Mouse (Mus musculus) CH12.LX (cell line): Measurements from ENCODE around the gene Gm20388. TPM values are rescaled to one million over a fixed set of nuclear protein-coding genes. Genes with fewer than 3 reads are reported as not detected.

Experiments used
- DNase-seq: peaks from one replicate; pipeline ENCODE4 v3.0.0-alpha.2; 2013; ENCODE audit errors: extremely low read depth
- H3K27ac ChIP-seq: 2 replicates; pipeline ENCODE4 v1.5.1; 2012; ENCODE audit warnings: low read depth, mild to moderate bottlenecking, control low read depth, moderate library complexity; ENCODE audit not compliant: insufficient read depth
- H3K27me3 ChIP-seq: replicated peaks from 2 replicates; pipeline ENCODE3; 2012; ENCODE audit warnings: inconsistent platforms
- H3K36me3 ChIP-seq, 2 experiments: replicated peaks in 1 of 2; 2 replicates each; pipeline versions ENCODE3 to v1.6.1; 2012; ENCODE audit warnings: inconsistent platforms in 1 of 2, low read length in 1 of 2, mild to moderate bottlenecking in 1 of 2, mixed read lengths in 1 of 2, moderate library complexity in 1 of 2; ENCODE audit not compliant: control insufficient read depth in 1 of 2, insufficient read depth in 1 of 2
- H3K4me1 ChIP-seq, 2 experiments: 2 replicates each; pipeline ENCODE4 v1.6.1; 2012; ENCODE audit warnings: inconsistent platforms in 1 of 2, moderate library complexity in 1 of 2; ENCODE audit not compliant: insufficient read depth in 2 of 2, control insufficient read depth in 1 of 2
- H3K4me2 ChIP-seq: 2 replicates; pipeline ENCODE4 v1.6.1; 2012; ENCODE audit warnings: low read depth, mild to moderate bottlenecking, control low read depth; ENCODE audit not compliant: poor library complexity, insufficient read depth, severe bottlenecking
- H3K4me3 ChIP-seq, 3 experiments: fragments of 150-350 bp in 1 of 3; sonication (generic) in 1 of 3; replicated peaks in 1 of 3; 2 replicates each; pipeline versions ENCODE3 to v1.5.1; 2011 to 2012; ENCODE audit warnings: low read depth in 2 of 3, low read length in 2 of 3, mild to moderate bottlenecking in 2 of 3, moderate library complexity in 2 of 3, control low read depth in 1 of 3, improper control_type of control experiment in 1 of 3, inconsistent platforms in 1 of 3, mixed read lengths in 1 of 3; ENCODE audit not compliant: poor library complexity in 1 of 3
- H3K79me2 ChIP-seq: replicated peaks from 2 replicates; pipeline ENCODE4 v1.6.1; 2012; ENCODE audit warnings: mild to moderate bottlenecking, moderate library complexity; ENCODE audit not compliant: control insufficient read depth, poor library complexity, insufficient read depth, severe bottlenecking; ENCODE audit errors: extremely low read depth
- H3K9ac ChIP-seq: 2 replicates; pipeline ENCODE4 v1.6.1; 2012; ENCODE audit warnings: low read depth, mild to moderate bottlenecking, control low read depth, moderate library complexity; ENCODE audit not compliant: insufficient read depth
- H3K9me3 ChIP-seq: replicated peaks from 2 replicates; pipeline ENCODE3; 2012; ENCODE audit warnings: low read length, inconsistent platforms, mixed read lengths
- BHLHE40 ChIP-seq: IDR thresholded peaks from 2 replicates; pipeline ENCODE4 v1.6.1; 2011; ENCODE audit warnings: mild to moderate bottlenecking, low read depth, low read length, improper control_type of control experiment
- EP300 ChIP-seq: IDR thresholded peaks from 2 replicates; pipeline ENCODE4 v1.6.1; 2011; ENCODE audit warnings: low read length, improper control_type of control experiment
- ETS1 ChIP-seq: conservative IDR thresholded peaks from 2 replicates; pipeline ENCODE4 v1.6.1; 2012; ENCODE audit warnings: low read depth, mild to moderate bottlenecking, inconsistent platforms, low read length, improper control_type of control experiment, moderate library complexity
- GABPA ChIP-seq: IDR thresholded peaks from 2 replicates; pipeline ENCODE4 v1.6.1; 2012; ENCODE audit warnings: low read depth, low read length, improper control_type of control experiment, inconsistent platforms; ENCODE audit not compliant: insufficient replicate concordance
- HCFC1 ChIP-seq: IDR thresholded peaks from 2 replicates; pipeline ENCODE4 v1.6.1; 2012; ENCODE audit warnings: low read depth, mild to moderate bottlenecking, inconsistent platforms, low read length, improper control_type of control experiment
- IRF4 ChIP-seq: IDR thresholded peaks from 2 replicates; pipeline ENCODE4 v1.6.1; 2014; ENCODE audit warnings: low read depth, mild to moderate bottlenecking, inconsistent platforms, low read length, improper control_type of control experiment
- KAT2A ChIP-seq: IDR thresholded peaks from 2 replicates; pipeline ENCODE4 v1.6.1; 2012; ENCODE audit warnings: low read length, improper control_type of control experiment, inconsistent platforms; ENCODE audit not compliant: insufficient replicate concordance
- MAFK ChIP-seq: IDR thresholded peaks from 2 replicates; pipeline ENCODE4 v1.6.1; 2011; ENCODE audit warnings: low read length, improper control_type of control experiment; ENCODE audit not compliant: insufficient replicate concordance
- MAZ ChIP-seq: IDR thresholded peaks from 2 replicates; pipeline ENCODE4 v1.6.1; 2012; ENCODE audit warnings: low read depth, mild to moderate bottlenecking, inconsistent platforms, low read length, improper control_type of control experiment, moderate library complexity
- MEF2A ChIP-seq: IDR thresholded peaks from 2 replicates; pipeline ENCODE4 v1.6.1; 2014; ENCODE audit warnings: low read depth, mild to moderate bottlenecking, inconsistent platforms, low read length, improper control_type of control experiment, borderline replicate concordance
- MXI1 ChIP-seq: IDR thresholded peaks from 2 replicates; pipeline ENCODE4 v1.6.1; 2011; ENCODE audit warnings: mild to moderate bottlenecking, low read depth, low read length, improper control_type of control experiment
- NELFE ChIP-seq: IDR thresholded peaks from 2 replicates; pipeline ENCODE4 v1.6.1; 2011; ENCODE audit warnings: low read depth, low read length, improper control_type of control experiment
- PAX5 ChIP-seq: IDR thresholded peaks from 2 replicates; pipeline ENCODE4 v1.6.1; 2012; ENCODE audit warnings: low read length, inconsistent platforms, mixed read lengths
- POLR2A ChIP-seq: IDR thresholded peaks from 2 replicates; pipeline ENCODE4 v1.6.1; 2011; ENCODE audit warnings: low read depth, mild to moderate bottlenecking, improper control_type of control experiment, low read length
- POLR2AphosphoS2 ChIP-seq: IDR thresholded peaks from 2 replicates; pipeline ENCODE4 v1.6.1; 2011; ENCODE audit warnings: low read depth, low read length, improper control_type of control experiment
- RCOR1 ChIP-seq: conservative IDR thresholded peaks from 2 replicates; pipeline ENCODE4 v1.6.1; 2012; ENCODE audit warnings: low read depth, mild to moderate bottlenecking, inconsistent platforms, low read length, improper control_type of control experiment
- TBP ChIP-seq: conservative IDR thresholded peaks from 2 replicates; pipeline ENCODE4 v1.6.1; 2011; ENCODE audit warnings: low read depth, low read length, improper control_type of control experiment
- UBTF ChIP-seq: IDR thresholded peaks from 2 replicates; pipeline ENCODE4 v1.6.1; 2012; ENCODE audit warnings: low read depth, mild to moderate bottlenecking, inconsistent platforms, low read length, improper control_type of control experiment, moderate library complexity
- USF1 ChIP-seq: IDR thresholded peaks from 2 replicates; pipeline ENCODE4 v1.6.1; 2014; ENCODE audit warnings: low read depth, mild to moderate bottlenecking, inconsistent platforms, low read length, improper control_type of control experiment
- ZC3H11A ChIP-seq: IDR thresholded peaks from 2 replicates; pipeline ENCODE4 v1.6.1; 2012; ENCODE audit warnings: low read depth, mild to moderate bottlenecking, inconsistent platforms, low read length, improper control_type of control experiment
- ZMIZ1 ChIP-seq: IDR thresholded peaks from 2 replicates; pipeline ENCODE4 v1.6.1; 2012; ENCODE audit warnings: low read depth, mild to moderate bottlenecking, inconsistent platforms, low read length, improper control_type of control experiment
- dilution Hi-C: fragments of 300-500 bp; cut with MboI; formaldehyde crosslinking; loops from 2 replicates; pipeline ENCODE4 v1.14.3; 2020; ENCODE audit warnings: low sequenced_read_pairs; ENCODE audit not compliant: extremely low pct_unique_long_range_greater_than_20kb, extremely low pct_ligation_motif_present
- in situ Hi-C: fragments of 300-500 bp; cut with MboI; formaldehyde crosslinking; loops from 3 replicates; pipeline ENCODE4 v1.14.3; 2019; ENCODE audit warnings: low sequenced_read_pairs, low pct_ligation_motif_present, low pct_unique_long_range_greater_than_20kb, mixed read lengths
- polyA plus RNA-seq: library from polyadenylated mRNA; unstranded; fragments of >175 nt; gene quantifications from 2 replicates; pipeline ENCODE4 v1.2.1, GENCODE M21; 2012; ENCODE audit warnings: low read depth; ENCODE audit not compliant: insufficient read length
- total RNA-seq, 2 experiments: library from RNA; depleted of rRNA; stranded (reverse); fragments of 300-350 nt in 1 of 2; fragments of >200 nt in 1 of 2; gene quantifications; 2 replicates each; pipeline ENCODE4 v1.2.3; 2012 to 2014

Gene Gm20388
- total and polyA plus RNA-seq, 3 experiments = 14.8 to 26.3 (median 22.2) TPM

DNA sequence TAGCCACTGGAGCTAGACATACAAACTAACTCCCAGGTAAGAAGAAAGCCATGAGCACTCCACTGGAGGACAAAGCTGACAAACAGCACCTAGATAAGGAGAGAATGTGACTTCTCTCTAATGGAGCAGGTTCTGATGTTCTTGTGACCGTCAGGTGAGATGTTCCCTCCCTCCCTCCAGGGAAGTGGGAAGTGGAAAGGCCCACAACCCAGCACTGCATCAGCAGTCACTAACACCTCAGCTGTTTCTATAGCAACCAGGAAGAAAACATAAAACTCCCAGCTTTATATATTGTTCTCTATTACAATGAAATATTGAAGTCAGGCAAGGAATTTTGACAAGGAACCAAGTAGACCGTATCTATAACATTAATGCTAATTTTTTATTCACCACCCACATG, 3109.4 kb downstream of the Gm20388 start:
- TF ChIP-seq TBP (no peak), MAFK (no peak), POLR2AphosphoS2 (no peak), MAZ (no peak), MEF2A (no peak)
- DNase-seq = no peak
- Histone ChIP-seq H3K9me3 (no peaks in the 10 kb centered on the region), H3K4me2 (no peak overlapping the region), H3K27ac (no peak overlapping the region), H3K4me1 (peaks cover 5 to 73% of the 10 kb centered on the region in 2 experiments; a peak in 3 of 4 replicates), H3K36me3 (peaks cover 17 to 65% of the 10 kb centered on the region in 2 experiments), H3K27me3 (no peaks in the 10 kb centered on the region), H3K4me3 (no peak overlapping the region), H3K79me2 (peaks cover 97% of the 10 kb centered on the region), H3K9ac (no peak overlapping the region)
- in situ Hi-C loops = no loop called here
- dilution Hi-C loops = no loop called here

DNA sequence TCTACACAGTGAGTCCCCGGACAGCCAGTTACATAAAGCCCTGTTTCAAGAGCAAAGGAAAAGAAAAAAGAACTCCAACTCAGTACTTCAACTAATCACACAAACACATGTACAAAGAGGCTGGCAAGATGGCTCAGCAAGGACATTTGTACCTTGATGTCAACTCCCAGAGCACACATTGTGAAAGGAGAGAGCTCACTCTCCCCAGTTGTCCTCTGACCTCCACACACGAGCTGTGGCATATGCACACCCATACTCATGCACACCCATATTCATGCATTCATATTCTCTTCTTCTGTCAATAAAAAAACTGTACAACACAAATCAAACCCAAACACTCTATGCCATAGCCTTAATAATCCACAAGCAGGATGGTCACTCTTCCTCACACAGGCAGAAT, 3110.2 kb downstream of the Gm20388 start:
- no peaks in the 10 kb centered on the region for H3K27me3 ChIP-seq
- no peak for TF ChIP-seq USF1
- TF ChIP-seq, all 38 proteins: peak for 0
- Histone ChIP-seq H3K79me2 (peaks cover 97% of the 10 kb centered on the region), H3K9me3 (no peaks in the 10 kb centered on the region), H3K36me3 (peaks cover 17 to 61% of the 10 kb centered on the region in 2 experiments), H3K4me3 (no peak overlapping the region), H3K4me1 (peaks cover 7 to 73% of the 10 kb centered on the region in 2 experiments; a peak in 3 of 4 replicates), H3K9ac (no peak overlapping the region), H3K27ac (no peak overlapping the region), H3K4me2 (no peak overlapping the region)
- in situ Hi-C loops (no loop called here), dilution Hi-C loops (no loop called here)
- no peak for DNase-seq

DNA sequence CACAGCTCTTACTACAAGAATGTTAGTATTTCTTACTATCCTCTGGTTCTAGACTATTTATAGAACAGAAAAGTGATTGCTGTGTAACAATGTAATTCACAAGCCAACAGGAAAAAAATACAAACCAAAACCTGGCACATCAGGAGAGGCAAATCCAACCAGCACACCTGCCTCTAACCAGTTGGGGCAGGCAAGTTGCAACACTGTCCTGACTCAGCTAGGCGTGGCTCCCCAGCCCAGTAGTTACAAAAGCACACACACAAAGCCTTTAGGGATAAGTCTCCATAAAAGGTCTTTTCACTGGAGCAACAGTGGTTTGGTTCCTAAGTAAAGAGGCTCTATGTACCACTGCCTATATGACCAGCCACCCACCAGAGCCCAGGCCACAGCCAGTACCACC, 3110.6 kb downstream of the Gm20388 start:
- H3K4me3 ChIP-seq = no peak overlapping the region
- no peak for TF ChIP-seq POLR2A
- no peak for TF ChIP-seq IRF4
- no peak for TF ChIP-seq POLR2AphosphoS2
- no peak for TF ChIP-seq EP300
- no peak for TF ChIP-seq PAX5
- no peak for TF ChIP-seq UBTF
- no peak for TF ChIP-seq ETS1
- TF ChIP-seq MAFK = no peak
- no peak for TF ChIP-seq USF1
- no peak for TF ChIP-seq ZC3H11A
- TF ChIP-seq KAT2A = no peak
- TF ChIP-seq HCFC1 = no peak
- TF ChIP-seq ZMIZ1 = no peak
- no peak for TF ChIP-seq BHLHE40
- no peak for TF ChIP-seq GABPA
- TF ChIP-seq MXI1 = no peak
- no peak for TF ChIP-seq MAZ
- TF ChIP-seq NELFE = no peak
- no peak for TF ChIP-seq RCOR1
- in situ Hi-C loops = no loop called here
- peaks cover 14 to 57% of the 10 kb centered on the region in 2 experiments for H3K36me3 ChIP-seq
- dilution Hi-C loops = no loop called here
- no peak overlapping the region for H3K27ac ChIP-seq
- H3K9ac ChIP-seq = no peak overlapping the region
- no peak for DNase-seq
- H3K4me1 ChIP-seq = peaks cover 8 to 73% of the 10 kb centered on the region in 2 experiments; a peak in 3 of 4 replicates
- H3K27me3 ChIP-seq = no peaks in the 10 kb centered on the region
- H3K79me2 ChIP-seq = peaks cover 97% of the 10 kb centered on the region
- H3K9me3 ChIP-seq = no peaks in the 10 kb centered on the region
- no peak overlapping the region for H3K4me2 ChIP-seq
